Mouse (Mus musculus) retina, embryonic 14.5 days (tissue): ENCODE data around the gene Timp2.
"Not testable (repeated sequence)": the region's sequence is repeated elsewhere in the genome, so short reads cannot be mapped to it uniquely, and the experiment has no call there.

Experiments used
- DNase-seq: peaks from one replicate; pipeline ENCODE4 v3.0.0-alpha.2; 2015; ENCODE audit warnings: low spot score

Gene Timp2

GRCm38 (mm10) chr11:118355640-118356039 lies at the start of gene Timp2:
TSS of gene Timp2 (minus strand) at chr11:118355740.
- DNase-seq, result no peak

- no peak for DNase-seq
These were observed 49.8 kb upstream of the Timp2 start for GRCm38 (mm10) chr11:118405311-118405710.

- DNase-seq, result no peak
These were observed 48.7 kb upstream of the Timp2 start for GRCm38 (mm10) chr11:118403951-118404899.

GRCm38 (mm10) chr11:118403183-118403582 lies 47.6 kb upstream of the Timp2 start:
- DNase-seq, result no peak

GRCm38 (mm10) chr11:118401760-118402280 lies 46.3 kb upstream of the Timp2 start, which contains the start of gene Lgals3bp:
TSS of gene Lgals3bp (minus strand) at chr11:118402092.
- DNase-seq, result peak; percentile 13

GRCm38 (mm10) chr11:118401195-118401594 lies 45.7 kb upstream of the Timp2 start:
- DNase-seq, result no peak

- DNase-seq, result no peak
These were observed 45.0 kb upstream of the Timp2 start for GRCm38 (mm10) chr11:118400566-118400936.

GRCm38 (mm10) chr11:118399891-118400565 lies 44.5 kb upstream of the Timp2 start:
- DNase-seq, result no peak

- no peak for DNase-seq
These were observed 42.4 kb upstream of the Timp2 start for GRCm38 (mm10) chr11:118397806-118398530.

- no peak for DNase-seq
These were observed 39.0 kb upstream of the Timp2 start for GRCm38 (mm10) chr11:118394538-118394937.

GRCm38 (mm10) chr11:118393991-118394390 lies 38.5 kb upstream of the Timp2 start:
- no peak for DNase-seq

- not testable (repeated sequence) for DNase-seq
These were observed 32.3 kb upstream of the Timp2 start for GRCm38 (mm10) chr11:118387816-118388215.

GRCm38 (mm10) chr11:118379251-118380009 lies 23.9 kb upstream of the Timp2 start:
- peak; percentile 84 for DNase-seq

- DNase-seq, result no peak
These were observed 23.1 kb upstream of the Timp2 start for GRCm38 (mm10) chr11:118378656-118379055.

- DNase-seq, result not testable (repeated sequence)
These were observed 20.8 kb upstream of the Timp2 start for GRCm38 (mm10) chr11:118376323-118376722.

- DNase-seq, result no peak
These were observed 20.3 kb upstream of the Timp2 start for GRCm38 (mm10) chr11:118375881-118376280.

- no peak for DNase-seq
These were observed 19.9 kb upstream of the Timp2 start for GRCm38 (mm10) chr11:118375461-118375860.

- peak; percentile 32 for DNase-seq
These were observed 19.5 kb upstream of the Timp2 start for GRCm38 (mm10) chr11:118375006-118375405.

- no peak for DNase-seq
These were observed 19.0 kb upstream of the Timp2 start for GRCm38 (mm10) chr11:118374506-118374905.

GRCm38 (mm10) chr11:118372641-118373040 lies 17.1 kb upstream of the Timp2 start:
- DNase-seq, result no peak

GRCm38 (mm10) chr11:118371876-118372275 lies 16.3 kb upstream of the Timp2 start:
- no peak for DNase-seq
